Mouse (Mus musculus) c-Kit-positive CD71-positive TER-119-positive erythroid progenitor cells, embryonic 14.5 days (primary cell): ENCODE measurements around the gene Arl4c.

Experiments
- DNase-seq: peaks from one replicate; pipeline ENCODE4 v3.0.0-alpha.2; 2013; ENCODE audit warnings: low spot score

Arl4c gene

GRCm38 (mm10) chr1:88700961-88701861, 810 bp downstream of the Arl4c start:
- no peak for DNase-seq

GRCm38 (mm10) chr1:88699856-88700791, 1.9 kb downstream of the Arl4c start:
- DNase-seq = no peak

GRCm38 (mm10) chr1:88699401-88699800, 2.6 kb downstream of the Arl4c start:
- no peak for DNase-seq

- DNase-seq = no peak
Measured at GRCm38 (mm10) chr1:88698926-88699325, 3.1 kb downstream of the Arl4c start.

GRCm38 (mm10) chr1:88698131-88698530, 3.9 kb downstream of the Arl4c start:
- no peak for DNase-seq

- no peak for DNase-seq
Measured at GRCm38 (mm10) chr1:88696408-88696807, 5.6 kb downstream of the Arl4c start.

GRCm38 (mm10) chr1:88694353-88694752, 7.7 kb downstream of the Arl4c start:
- no peak for DNase-seq

- DNase-seq = no peak
Measured at GRCm38 (mm10) chr1:88692293-88692827, 9.7 kb downstream of the Arl4c start.

GRCm38 (mm10) chr1:88690601-88691000, 11.4 kb downstream of the Arl4c start:
- DNase-seq = no peak

- DNase-seq = no peak
Measured at GRCm38 (mm10) chr1:88684765-88685164, 17.3 kb downstream of the Arl4c start.

- no peak for DNase-seq
Measured at GRCm38 (mm10) chr1:88681596-88681995, 20.4 kb downstream of the Arl4c start.

GRCm38 (mm10) chr1:88680804-88681203, 21.2 kb downstream of the Arl4c start:
- no peak for DNase-seq

GRCm38 (mm10) chr1:88678231-88678739, 23.7 kb downstream of the Arl4c start:
- DNase-seq = no peak

GRCm38 (mm10) chr1:88670807-88671206, 31.2 kb downstream of the Arl4c start:
- no peak for DNase-seq

GRCm38 (mm10) chr1:88668846-88669810, 32.9 kb downstream of the Arl4c start:
- no peak for DNase-seq

GRCm38 (mm10) chr1:88668353-88668752, 33.7 kb downstream of the Arl4c start:
- no peak for DNase-seq

GRCm38 (mm10) chr1:88664623-88665022, 37.4 kb downstream of the Arl4c start:
- DNase-seq = no peak

- no peak for DNase-seq
Measured at GRCm38 (mm10) chr1:88662736-88663135, 39.3 kb downstream of the Arl4c start.

- no peak for DNase-seq
Measured at GRCm38 (mm10) chr1:88661209-88661608, 40.8 kb downstream of the Arl4c start.

GRCm38 (mm10) chr1:88658290-88658857, 43.6 kb downstream of the Arl4c start:
- no peak for DNase-seq

- DNase-seq = no peak
Measured at GRCm38 (mm10) chr1:88656096-88656480, 45.9 kb downstream of the Arl4c start.
